Mouse (Mus musculus) CH12.LX (cell line): ENCODE data around the gene Fam240a.
A peak's percentile ranks its signal among the peaks of the same experiment; 100 is the strongest.

Experiments
- CTCF ChIP-seq, 2 experiments: IDR thresholded peaks in 1 of 2; conservative IDR thresholded peaks in 1 of 2; 2 replicates each; pipeline ENCODE4 v1.5.1; 2011 to 2012; ENCODE audit warnings: low read depth in 2 of 2, low read length in 2 of 2, improper control_type of control experiment in 1 of 2, inconsistent platforms in 1 of 2, mild to moderate bottlenecking in 1 of 2, moderate library complexity in 1 of 2
- E2F4 ChIP-seq: IDR thresholded peaks from 2 replicates; pipeline ENCODE4 v1.6.1; 2011; ENCODE audit warnings: low read depth, low read length, improper control_type of control experiment; ENCODE audit not compliant: insufficient replicate concordance
- NELFE ChIP-seq: IDR thresholded peaks from 2 replicates; pipeline ENCODE4 v1.6.1; 2011; ENCODE audit warnings: low read depth, low read length, improper control_type of control experiment
- POLR2A ChIP-seq: IDR thresholded peaks from 2 replicates; pipeline ENCODE4 v1.6.1; 2011; ENCODE audit warnings: low read depth, mild to moderate bottlenecking, improper control_type of control experiment, low read length
- SIN3A ChIP-seq: IDR thresholded peaks from 2 replicates; pipeline ENCODE4 v1.6.1; 2012; ENCODE audit warnings: low read length, improper control_type of control experiment, inconsistent platforms
- SMC3 ChIP-seq: IDR thresholded peaks from 2 replicates; pipeline ENCODE4 v1.6.1; 2011; ENCODE audit warnings: low read depth, low read length, improper control_type of control experiment
- UBTF ChIP-seq: IDR thresholded peaks from 2 replicates; pipeline ENCODE4 v1.6.1; 2012; ENCODE audit warnings: low read depth, mild to moderate bottlenecking, inconsistent platforms, low read length, improper control_type of control experiment, moderate library complexity
- USF2 ChIP-seq: conservative IDR thresholded peaks from 2 replicates; pipeline ENCODE4 v1.6.1; 2011; ENCODE audit warnings: low read depth, low read length, improper control_type of control experiment
- ZNF384 ChIP-seq: IDR thresholded peaks from 2 replicates; pipeline ENCODE4 v1.6.1; 2012; ENCODE audit warnings: low read depth, low read length, improper control_type of control experiment, inconsistent platforms

GRCm38 (mm10) chr9:110890026-110890783 is 26.5 kb downstream of the Fam240a start:
- no peak for TF ChIP-seq NELFE
- peak; percentile 49 to 54; a peak in 3 of 4 replicates for TF ChIP-seq CTCF (conservative IDR thresholded peaks at IDR 0.05 in 1 of 2, IDR thresholded peaks at IDR 0.05 in 1 of 2; ENCODE audit: low read depth in 2 of 2, low read length in 2 of 2)
- TF ChIP-seq USF2 = no peak
- TF ChIP-seq E2F4 = no peak
- TF ChIP-seq POLR2A = no peak
- TF ChIP-seq SMC3 = no peak
- no peak for TF ChIP-seq UBTF
- TF ChIP-seq SIN3A = no peak
- TF ChIP-seq ZNF384 = no peak
